Mouse (Mus musculus) olfactory bulb, adult 2 months (tissue): ENCODE results near the gene Wipf3.

Experiments used
- CTCF ChIP-seq: fragments of 200-500 bp; IDR thresholded peaks from 2 replicates; pipeline ENCODE4 v1.5.1; 2012; ENCODE audit warnings: low read depth, mild to moderate bottlenecking, low read length, moderate library complexity; ENCODE audit not compliant: insufficient read depth
- POLR2A ChIP-seq: fragments of 200-500 bp; IDR thresholded peaks from 2 replicates; pipeline ENCODE4 v1.6.1; 2012; ENCODE audit warnings: mild to moderate bottlenecking, low read depth, low read length, moderate library complexity; ENCODE audit not compliant: insufficient read depth

- TF ChIP-seq CTCF (no peak), POLR2A (no peak)
These were observed 35.5 kb downstream of the Wipf3 start for GRCm38 (mm10) chr6:54464926-54465325.
